Mouse (Mus musculus): Measurements from ENCODE around the gene Atoh7. TPM values are rescaled to one million over a fixed set of nuclear protein-coding genes. Genes with fewer than 3 reads are reported as not detected.

The Atoh7 gene
- polyA plus RNA-seq, 1 experiment from 2014 or later = 2.6 TPM

DNA sequence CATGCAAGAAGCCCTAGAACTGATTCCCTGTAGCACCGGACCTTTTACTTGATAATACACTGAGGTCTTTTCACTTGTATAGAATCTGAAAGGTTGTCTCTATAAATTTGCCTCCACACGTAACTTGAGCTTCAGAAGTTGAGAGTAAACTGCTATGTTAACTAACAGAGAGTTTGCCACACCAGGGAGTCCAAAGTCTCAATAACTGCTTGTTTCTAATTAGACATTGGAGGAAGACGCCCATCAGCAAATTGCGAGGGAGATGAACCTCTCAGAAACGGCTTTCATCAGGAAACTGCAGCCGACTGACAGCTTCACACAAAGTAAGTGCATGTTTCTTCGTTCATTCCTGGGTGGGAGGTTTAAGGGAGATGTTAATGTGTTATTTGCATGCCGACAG, 33.9 kb upstream of the Atoh7 start:
- Histone ChIP-seq H3K27me3 (replicated peaks) (no peaks in the 10 kb centered on the region), H3K9ac (no peak overlapping the region), H3K9me3 (no peaks in the 10 kb centered on the region), H3K36me3 (replicated peaks) (no peaks in the 10 kb centered on the region), H3K4me1 (no peaks in the 10 kb centered on the region), H3K4me3 (no peak overlapping the region), H3K4me2 (no peak overlapping the region), H3K27ac (no peak overlapping the region)
- WGBS = 55% methylated on average over 8 of the region's 8 CpGs
- ATAC-seq (replicated peaks) = peak; percentile 27; the same call in 1 of the 2 replicates

DNA sequence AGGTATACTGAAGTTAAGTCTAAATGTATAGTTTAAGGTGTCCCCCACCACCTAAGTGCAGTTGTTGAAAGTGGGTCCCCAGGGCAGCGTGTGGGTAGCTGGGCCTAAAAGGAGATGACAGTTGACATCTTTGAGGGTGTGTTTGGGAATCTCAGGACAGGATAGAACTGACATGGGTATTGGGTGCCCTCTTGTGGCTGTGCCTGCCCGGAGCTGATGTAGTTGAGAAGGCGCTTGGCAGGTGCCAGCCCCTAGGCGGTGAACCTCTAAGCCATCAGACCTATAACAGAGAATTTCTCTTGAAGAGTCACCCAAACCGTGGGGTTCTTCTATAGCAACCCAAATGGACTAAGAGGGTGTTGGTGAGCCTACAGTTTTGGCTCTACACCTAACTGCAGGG, 33.5 kb upstream of the Atoh7 start:
- H3K27ac ChIP-seq = no peak overlapping the region
- 4% methylated on average over 5 of the region's 5 CpGs for WGBS
- no peak overlapping the region for H3K4me2 ChIP-seq
- ATAC-seq (replicated peaks) = peak; percentile 89
- no peaks in the 10 kb centered on the region for H3K36me3 ChIP-seq (replicated peaks)
- H3K4me1 ChIP-seq = no peaks in the 10 kb centered on the region
- H3K9me3 ChIP-seq = no peaks in the 10 kb centered on the region
- H3K9ac ChIP-seq = no peak overlapping the region
- no peaks in the 10 kb centered on the region for H3K27me3 ChIP-seq (replicated peaks)
- no peak overlapping the region for H3K4me3 ChIP-seq

DNA sequence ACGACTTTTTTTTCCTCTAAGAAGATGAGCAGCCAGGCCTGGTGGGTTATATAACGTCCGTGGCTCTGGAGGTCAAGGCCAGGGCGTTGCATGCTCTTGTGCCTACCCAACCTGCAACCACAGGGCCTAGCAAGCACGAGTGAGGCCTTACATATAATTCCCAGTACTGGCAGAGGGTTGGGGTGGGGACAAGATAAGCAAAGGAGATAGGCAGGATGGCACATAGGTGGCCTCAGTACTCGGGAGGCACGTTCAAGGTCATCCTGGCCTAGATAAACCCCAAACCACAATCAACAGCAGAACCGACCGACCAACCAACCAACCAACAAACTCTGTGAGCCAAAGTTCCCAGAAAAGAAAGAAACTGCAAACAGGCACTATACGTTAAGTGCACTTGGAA, 13.1 kb upstream of the Atoh7 start:
- Histone ChIP-seq H3K4me1 (peaks cover 12% of the 10 kb centered on the region), H3K27ac (no peak overlapping the region), H3K27me3 (replicated peaks) (no peaks in the 10 kb centered on the region), H3K4me3 (no peak overlapping the region), H3K36me3 (replicated peaks) (no peaks in the 10 kb centered on the region), H3K9me3 (no peaks in the 10 kb centered on the region), H3K9ac (no peak overlapping the region), H3K4me2 (no peak overlapping the region)
- ATAC-seq (replicated peaks) = no peak
- 85% methylated on average over 10 of the region's 10 CpGs for WGBS

DNA sequence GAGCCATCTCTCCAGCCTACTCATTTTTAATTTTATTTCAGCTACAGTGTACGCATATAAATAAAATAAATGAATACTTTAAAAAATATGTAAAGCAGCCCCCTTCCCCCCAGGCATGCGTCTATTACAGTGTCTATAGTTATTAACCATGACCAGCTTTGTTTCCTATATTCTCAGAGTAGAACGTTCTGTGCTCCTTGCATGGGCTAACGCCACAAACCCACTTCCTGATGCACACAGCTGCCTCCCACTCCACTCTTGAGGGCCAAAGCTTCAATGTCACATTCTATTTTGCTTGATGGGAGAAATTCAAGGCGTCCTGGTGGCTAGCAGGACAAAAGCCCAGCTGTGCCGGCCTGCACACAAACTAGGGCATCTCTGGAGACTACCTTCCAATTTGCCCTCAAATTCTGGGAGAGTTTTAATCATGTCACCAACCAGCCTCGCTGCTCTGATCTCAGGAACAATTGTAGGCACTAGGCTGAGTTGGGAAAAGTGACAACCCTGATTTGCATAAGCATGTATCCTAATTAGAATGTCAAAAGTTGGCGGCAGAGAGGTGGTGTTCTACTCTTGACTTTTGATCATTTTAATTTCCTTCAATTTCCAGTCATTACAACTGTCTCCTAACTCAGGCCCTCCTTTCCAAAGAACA, 10.2 kb upstream of the Atoh7 start:
- Histone ChIP-seq H3K36me3 (replicated peaks) (no peaks in the 10 kb centered on the region), H3K9ac (no peak overlapping the region), H3K27ac (0 out of 2 replicates have a peak overlapping the region, but pooled peaks have one; percentile 11)

DNA sequence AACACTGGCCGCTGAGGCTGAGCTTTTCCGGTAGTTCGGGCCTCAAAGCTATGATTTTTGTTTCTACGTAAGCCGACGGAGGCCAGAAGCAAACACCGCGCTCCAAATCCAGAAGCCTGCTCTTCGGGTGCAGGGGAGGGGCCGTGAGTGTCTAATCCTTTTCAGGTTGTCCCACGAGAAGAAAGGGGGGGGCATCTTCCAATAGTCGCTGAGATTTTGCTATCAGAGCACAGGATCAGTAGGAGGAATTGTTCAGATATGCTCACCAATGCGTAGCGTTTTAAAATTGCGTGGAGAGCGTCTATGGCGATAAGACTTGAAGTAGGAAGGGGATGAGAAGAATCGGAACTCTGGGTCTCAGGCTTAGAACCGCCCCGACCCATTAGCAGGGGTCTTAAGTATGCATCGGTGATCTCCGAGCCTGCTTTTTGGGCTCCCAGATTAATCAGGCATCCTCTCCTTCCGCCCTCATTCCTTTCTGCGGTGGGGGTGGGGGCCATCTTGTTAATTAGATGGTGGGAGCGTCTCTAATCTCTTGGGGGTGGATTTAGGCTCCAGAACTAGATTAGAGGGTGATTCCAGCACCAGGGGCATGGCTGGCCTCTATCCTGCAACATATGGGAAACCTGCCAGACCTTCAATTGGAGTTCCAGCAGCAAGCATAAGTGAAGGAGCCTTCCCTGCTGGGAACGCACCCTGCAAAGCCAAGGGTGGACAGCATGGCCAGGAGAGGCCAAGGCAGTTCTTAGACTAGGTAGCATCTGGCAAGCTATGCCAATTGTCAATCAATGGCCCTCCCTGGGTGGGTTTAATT, 9.5 kb upstream of the Atoh7 start:
- no peak for ATAC-seq (replicated peaks)
- Histone ChIP-seq H3K27ac (no peak overlapping the region), H3K9ac (no peak overlapping the region), H3K4me1 (peaks cover 12% of the 10 kb centered on the region), H3K4me3 (peak overlapping the region; percentile 27), H3K36me3 (replicated peaks) (no peaks in the 10 kb centered on the region), H3K27me3 (replicated peaks) (no peaks in the 10 kb centered on the region), H3K9me3 (no peaks in the 10 kb centered on the region), H3K4me2 (peak overlapping the region; percentile 48)
- WGBS = 2% methylated on average over 26 of the region's 26 CpGs

More for the DNA sequence above, 10.2 kb upstream of the Atoh7 start:
- Histone ChIP-seq H3K4me2 (peak overlapping the region; percentile 48), H3K4me1 (peaks cover 12% of the 10 kb centered on the region), H3K4me3 (peak overlapping the region; percentile 27; the same call in 1 of the 2 replicates), H3K9me3 (no peaks in the 10 kb centered on the region), H3K27me3 (replicated peaks) (no peaks in the 10 kb centered on the region)
- 21% methylated on average over 8 of the region's 8 CpGs for WGBS
- ATAC-seq (replicated peaks) = 0 out of 2 replicates have a peak, but pooled peaks have one; percentile 45

DNA sequence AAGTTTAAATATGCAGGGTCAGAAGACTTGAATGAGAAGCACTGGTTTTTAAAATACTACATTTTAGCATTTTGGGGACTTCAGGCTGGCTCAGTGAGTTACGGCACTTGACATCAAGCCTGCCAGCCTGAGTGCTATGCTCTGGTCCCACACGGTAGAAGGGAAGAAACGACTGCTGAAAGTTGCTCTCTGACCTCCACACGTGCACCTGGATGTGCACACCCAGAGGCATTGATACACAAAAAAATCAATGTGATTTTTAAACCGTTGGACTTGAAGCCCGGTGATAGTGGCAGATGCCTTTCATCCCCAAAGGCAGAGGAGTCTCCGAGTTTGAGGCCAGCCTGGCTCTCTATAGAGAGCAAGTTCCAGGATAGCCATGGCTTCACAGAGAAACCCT, 7.5 kb upstream of the Atoh7 start:
- ATAC-seq (replicated peaks) = no peak
- H3K36me3 ChIP-seq (replicated peaks) = no peaks in the 10 kb centered on the region
- H3K4me1 ChIP-seq = peaks cover 12% of the 10 kb centered on the region
- H3K4me3 ChIP-seq = no peak overlapping the region
- H3K9ac ChIP-seq = no peak overlapping the region
- 81% methylated on average over 7 of the region's 7 CpGs for WGBS
- no peak overlapping the region for H3K27ac ChIP-seq
- H3K27me3 ChIP-seq (replicated peaks) = no peaks in the 10 kb centered on the region
- H3K9me3 ChIP-seq = no peaks in the 10 kb centered on the region
- no peak overlapping the region for H3K4me2 ChIP-seq

DNA sequence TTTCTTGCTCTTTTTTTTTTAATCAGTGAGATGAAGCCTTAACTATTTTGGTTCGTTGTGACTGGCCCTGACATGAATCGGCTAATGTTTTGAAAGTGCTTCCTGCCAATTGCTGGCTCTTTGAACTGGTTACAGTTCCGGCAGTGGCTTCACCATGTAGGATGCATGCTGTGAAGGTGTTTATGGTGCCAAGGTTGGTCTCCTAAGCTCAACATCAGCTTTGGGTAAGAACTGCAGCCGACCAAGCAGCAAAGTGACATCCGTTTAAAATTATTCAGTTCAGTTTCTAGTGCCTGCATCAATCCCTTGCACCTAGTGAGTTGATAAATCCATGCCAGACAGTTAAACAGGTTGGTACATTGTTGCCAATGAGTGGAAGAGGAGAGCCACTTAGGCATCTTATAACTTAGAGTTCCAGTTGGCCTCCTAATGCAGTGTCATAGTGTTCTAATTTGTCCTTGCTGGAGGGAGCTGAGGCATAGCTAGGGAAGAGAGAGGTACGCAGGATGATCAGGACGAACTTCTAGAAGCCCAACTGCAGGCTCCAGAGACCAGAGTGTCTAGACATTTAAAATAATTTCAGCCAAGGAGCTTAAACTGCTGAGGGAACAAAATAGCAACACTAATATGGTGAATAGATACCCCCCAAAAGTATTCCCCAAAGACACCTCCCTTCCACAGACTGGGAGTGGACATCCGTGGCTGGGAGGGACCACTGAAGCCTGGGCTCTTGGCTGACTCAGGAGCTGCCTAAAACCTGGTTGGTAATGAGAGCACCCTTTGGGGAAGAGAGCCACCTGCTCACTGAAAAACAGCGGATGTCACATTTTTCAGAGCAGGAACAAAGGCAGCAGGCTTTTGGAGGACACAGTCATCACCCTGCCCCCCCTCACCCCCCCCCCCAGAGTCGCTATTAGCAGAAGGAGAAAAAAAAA, 6.6 kb upstream of the Atoh7 start:
- Histone ChIP-seq H3K36me3 (replicated peaks) (no peaks in the 10 kb centered on the region), H3K4me3 (no peak overlapping the region), H3K27ac (no peak overlapping the region), H3K9ac (no peak overlapping the region), H3K4me1 (peaks cover 12% of the 10 kb centered on the region), H3K9me3 (no peaks in the 10 kb centered on the region), H3K27me3 (replicated peaks) (no peaks in the 10 kb centered on the region), H3K4me2 (no peak overlapping the region)
- no peak for ATAC-seq (replicated peaks)
- WGBS = 74% methylated on average over 10 of the region's 10 CpGs

DNA sequence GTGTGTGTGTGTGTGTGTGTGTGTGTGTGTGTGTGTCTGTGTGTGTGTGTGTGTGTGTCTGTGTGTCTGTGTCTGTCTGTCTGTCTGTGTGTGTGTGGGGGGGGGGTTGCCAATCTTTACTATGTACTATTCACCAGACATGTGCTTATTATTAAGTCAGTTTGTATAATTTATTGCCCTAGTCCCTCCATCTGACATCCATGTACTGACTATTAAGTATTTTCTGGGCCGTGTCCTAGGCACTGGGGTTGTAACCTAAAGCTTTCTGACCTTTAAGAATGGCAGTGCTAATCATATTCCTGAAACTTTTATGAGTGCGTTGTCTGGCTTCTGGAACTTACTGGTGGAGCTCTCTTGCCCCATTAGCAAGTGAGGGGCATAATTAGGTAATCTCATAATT, 2.7 kb upstream of the Atoh7 start:
- H3K27me3 ChIP-seq (replicated peaks) = 0 out of 2 replicates have a peak, but pooled peaks cover 5% of the 10 kb centered on the region
- H3K9me3 ChIP-seq = no peaks in the 10 kb centered on the region
- ATAC-seq (replicated peaks) = no peak
- no peak overlapping the region for H3K4me2 ChIP-seq
- H3K9ac ChIP-seq = no peak overlapping the region
- no peaks in the 10 kb centered on the region for H3K36me3 ChIP-seq (replicated peaks)
- no peak overlapping the region for H3K4me3 ChIP-seq
- H3K4me1 ChIP-seq = peaks cover 16% of the 10 kb centered on the region
- H3K27ac ChIP-seq = no peak overlapping the region
- 78% methylated on average over 2 of the region's 2 CpGs for WGBS

DNA sequence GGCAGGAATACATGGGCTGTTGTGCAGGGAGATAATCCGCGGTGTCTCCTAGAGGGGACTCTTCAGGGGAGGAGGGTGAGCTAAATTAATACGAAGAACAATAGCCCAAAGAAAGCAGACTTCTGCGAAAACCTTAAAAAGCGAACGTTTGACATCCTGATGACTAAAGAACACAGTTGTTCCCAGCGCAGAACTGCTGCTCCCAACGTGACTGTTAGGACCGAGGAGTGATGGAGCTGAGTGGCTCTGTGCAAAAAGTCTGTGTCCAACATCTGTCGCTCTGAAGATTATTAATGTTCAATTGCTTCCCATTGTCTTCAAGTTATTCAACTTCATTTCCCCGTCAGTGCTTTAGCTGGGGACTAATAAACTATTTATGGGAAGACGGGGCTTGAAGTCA, 1.3 kb upstream of the Atoh7 start:
- Histone ChIP-seq H3K9me3 (no peaks in the 10 kb centered on the region), H3K27me3 (replicated peaks) (0 out of 2 replicates have a peak, but pooled peaks cover 9% of the 10 kb centered on the region), H3K4me2 (no peak overlapping the region), H3K4me1 (peaks cover 16% of the 10 kb centered on the region), H3K4me3 (no peak overlapping the region), H3K9ac (no peak overlapping the region), H3K27ac (no peak overlapping the region), H3K36me3 (replicated peaks) (no peaks in the 10 kb centered on the region)
- ATAC-seq (replicated peaks) = no peak
- 48% methylated on average over 12 of the region's 12 CpGs for WGBS

DNA sequence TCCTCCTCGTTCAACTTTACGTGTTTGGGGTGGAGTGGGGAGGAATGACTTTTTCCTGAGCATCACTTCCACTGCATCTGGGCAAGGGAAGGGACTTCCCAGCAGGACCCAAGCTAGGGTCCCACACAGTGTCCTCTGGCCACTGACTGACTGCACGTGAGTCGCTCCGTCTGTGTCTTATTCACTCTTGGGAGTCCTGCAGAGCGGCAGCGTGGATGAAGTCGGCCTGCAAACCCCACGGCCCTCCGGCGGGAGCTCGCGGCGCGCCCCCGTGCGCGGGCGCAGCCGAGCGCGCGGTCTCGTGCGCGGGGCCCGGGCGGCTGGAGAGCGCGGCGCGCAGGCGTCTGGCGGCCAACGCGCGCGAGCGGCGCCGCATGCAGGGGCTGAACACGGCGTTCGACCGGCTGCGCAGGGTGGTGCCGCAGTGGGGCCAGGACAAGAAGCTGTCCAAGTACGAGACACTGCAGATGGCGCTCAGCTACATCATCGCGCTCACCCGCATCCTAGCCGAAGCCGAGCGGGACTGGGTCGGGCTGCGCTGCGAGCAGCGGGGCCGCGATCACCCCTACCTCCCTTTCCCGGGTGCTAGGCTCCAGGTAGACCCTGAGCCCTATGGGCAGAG, 601 bp downstream of the Atoh7 start:
- ATAC-seq (replicated peaks) = peak; percentile 94
- H3K4me1 ChIP-seq = peaks cover 16% of the 10 kb centered on the region
- 0 out of 2 replicates have a peak, but pooled peaks cover 9% of the 10 kb centered on the region for H3K27me3 ChIP-seq (replicated peaks)
- peak overlapping the region; percentile 71 for H3K4me3 ChIP-seq
- WGBS = 0% methylated on average over 49 of the region's 62 CpGs
- no peaks in the 10 kb centered on the region for H3K9me3 ChIP-seq
- peak overlapping the region; percentile 78 for H3K9ac ChIP-seq
- H3K27ac ChIP-seq = peak overlapping the region; percentile 69
- H3K4me2 ChIP-seq = peak overlapping the region; percentile 91
- H3K36me3 ChIP-seq (replicated peaks) = no peaks in the 10 kb centered on the region

DNA sequence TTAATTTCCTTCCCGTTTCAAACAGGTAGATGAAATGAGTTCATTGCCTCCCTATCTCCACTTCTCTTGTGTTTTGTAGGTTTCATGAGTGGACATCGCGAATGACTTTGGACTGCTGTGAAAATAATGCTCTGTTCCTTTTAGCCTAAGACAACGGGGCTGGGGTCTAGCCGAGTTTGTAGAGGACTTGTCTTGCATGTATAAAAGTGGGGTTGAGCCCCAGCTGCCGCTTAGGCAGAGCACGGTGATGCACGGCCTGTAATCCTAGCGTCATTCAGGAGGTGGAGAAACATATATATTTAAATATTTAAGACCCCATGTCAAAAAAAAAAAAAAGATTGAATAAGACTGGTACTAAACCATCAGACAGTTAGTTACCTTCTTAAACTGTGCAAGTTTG, 1.2 kb downstream of the Atoh7 start:
- Histone ChIP-seq H3K4me2 (peak overlapping the region; percentile 91), H3K9ac (peak overlapping the region; percentile 78), H3K4me3 (peak overlapping the region; percentile 71), H3K36me3 (replicated peaks) (no peaks in the 10 kb centered on the region), H3K27me3 (replicated peaks) (0 out of 2 replicates have a peak, but pooled peaks cover 9% of the 10 kb centered on the region), H3K27ac (peak overlapping the region; percentile 69), H3K4me1 (peaks cover 16% of the 10 kb centered on the region), H3K9me3 (no peaks in the 10 kb centered on the region)
- ATAC-seq (replicated peaks) = peak; percentile 58
- 5% methylated on average over 9 of the region's 9 CpGs for WGBS

Data from midbrain, embryonic 15.5 days (tissue).